17 mouse cellular contexts compared by ENCODE assay signal in genomic region chr3:36446506-36446905, GRCm38 (mm10). TPM values are rescaled to one million over a fixed set of nuclear protein-coding genes. Genes with fewer than 3 reads are reported as not detected.
DNase-seq lines count a peak whose midpoint lies in the region; ATAC-seq and TF ChIP-seq lines count a peak whose summit lies in the region.
"Had no signal": no experiment of that assay in that cellular context is flagged by ENCODE, and none has a peak within 500 bp of the region (broad histone marks: within the 10 kb centered on the region; RNA-seq: fewer than 3 reads in every experiment).

No protein-coding gene starts in this region.

- H3K79me2 ChIP-seq in C2C12 (ENCODE audit: control insufficient read depth, insufficient read depth): no peaks in the 10 kb centered on the region

- H3K4me1 ChIP-seq in heart, postnatal 0 days (ENCODE audit: control insufficient read depth, insufficient read depth): peaks cover 18% of the 10 kb centered on the region
- peaks cover 15% of the 10 kb centered on the region for H3K4me1 ChIP-seq in heart, embryonic 11.5 days (ENCODE audit: control insufficient read depth, insufficient read depth, low read length)
- H3K4me1 ChIP-seq: lung, embryonic 15.5 days; midbrain, embryonic 12.5 days had no signal

- H3K79me3 ChIP-seq in C2C12 (ENCODE audit: low read depth): no peaks in the 10 kb centered on the region

- no peak for TF ChIP-seq CTCF in heart, postnatal 0 days (IDR thresholded peaks at IDR 0.05; ENCODE audit: low read depth)
- TF ChIP-seq CTCF in C2C12 (IDR thresholded peaks at IDR 0.05; ENCODE audit: control insufficient read depth, insufficient read depth, insufficient read length): no peak

- peak; percentile 33 for DNase-seq in adrenal gland, postnatal 10 days
- no peak for DNase-seq in adrenal gland, adult 8-10 months
- peak; percentile 43 for DNase-seq in heart, postnatal 0 days (ENCODE audit: low spot score)
- DNase-seq in heart, postnatal 4 days: peak; percentile 51
- DNase-seq in layer of hippocampus, adult 18-20 months (ENCODE audit: low spot score in 2 of 2): no peak
- no peak for DNase-seq in urinary bladder, adult 2 months (ENCODE audit: low spot score)
- DNase-seq: adrenal gland, adult 2 months; forebrain, postnatal 0 days; gastrocnemius, postnatal 10 days; kidney, postnatal 10 days; right cerebral cortex, postnatal 25 days; thymus, postnatal 25 days had no signal

- TF ChIP-seq EP300 in heart, postnatal 0 days (IDR thresholded peaks at IDR 0.05; ENCODE audit: low read depth): no peak

- no peaks in the 10 kb centered on the region for H3K9me3 ChIP-seq in heart, postnatal 0 days (replicated peaks; ENCODE audit: control insufficient read depth, low read length)
- H3K9me3 ChIP-seq in heart, embryonic 11.5 days (replicated peaks; ENCODE audit: control insufficient read depth, low read length): no peaks in the 10 kb centered on the region
- H3K9me3 ChIP-seq: lung, embryonic 15.5 days; midbrain, embryonic 12.5 days had no signal

- ATAC-seq in heart, postnatal 0 days (ENCODE audit: insufficient read depth, low read depth): 0 out of 2 replicates have a peak, but pooled peaks have one; percentile 31
- no peak for ATAC-seq in heart, embryonic 11.5 days (replicated peaks; ENCODE audit: insufficient number of reproducible peaks, low FRiP score, low TSS enrichment)
- ATAC-seq: forebrain, postnatal 0 days; intestine, postnatal 0 days had no signal

- no peak overlapping the region for H3ac ChIP-seq in C2C12 (ENCODE audit: control insufficient read depth, insufficient read length, low read depth)

- no peaks in the 10 kb centered on the region for H3K27me3 ChIP-seq in heart, postnatal 0 days (ENCODE audit: control insufficient read depth, insufficient read depth, low read length)
- H3K27me3 ChIP-seq in heart, embryonic 11.5 days (ENCODE audit: control insufficient read depth, insufficient read depth, low read length): no peaks in the 10 kb centered on the region
- H3K27me3 ChIP-seq in C2C12 (ENCODE audit: control insufficient read depth, insufficient read depth, insufficient read length): no peaks in the 10 kb centered on the region
- H3K27me3 ChIP-seq: lung, embryonic 15.5 days; midbrain, embryonic 12.5 days had no signal

- no peak overlapping the region for H3K9ac ChIP-seq in heart, postnatal 0 days (replicated peaks; ENCODE audit: low read depth, low read length)
- no peak overlapping the region for H3K9ac ChIP-seq in heart, embryonic 11.5 days (ENCODE audit: low read depth, low read length)
- H3K9ac ChIP-seq: forebrain, postnatal 0 days; lung, embryonic 15.5 days; midbrain, embryonic 12.5 days had no signal

- no peak overlapping the region for H3K4me3 ChIP-seq in heart, postnatal 0 days (ENCODE audit: low read depth, low read length)
- H3K4me3 ChIP-seq in heart, embryonic 11.5 days (ENCODE audit: low read depth, low read length): no peak overlapping the region
- no peak overlapping the region for H3K4me3 ChIP-seq in C2C12 (ENCODE audit: insufficient read depth, poor library complexity, severe bottlenecking)
- H3K4me3 ChIP-seq: lung, embryonic 15.5 days; midbrain, embryonic 12.5 days had no signal

- H3K36me3 ChIP-seq in heart, postnatal 0 days (replicated peaks; ENCODE audit: control insufficient read depth, insufficient read depth, low read length): peaks cover 33% of the 10 kb centered on the region
- H3K36me3 ChIP-seq in heart, embryonic 11.5 days (ENCODE audit: control insufficient read depth, insufficient read depth, low read length): peaks cover 6% of the 10 kb centered on the region
- H3K36me3 ChIP-seq in C2C12 (ENCODE audit: control insufficient read depth, insufficient read depth): peaks cover 55% of the 10 kb centered on the region
- H3K36me3 ChIP-seq: midbrain, embryonic 12.5 days had no signal

- H3K4me2 ChIP-seq in heart, postnatal 0 days (ENCODE audit: low read depth, low read length): peak overlapping the region; percentile 22; the same call in 1 of the 2 replicates
- no peak overlapping the region for H3K4me2 ChIP-seq in heart, embryonic 11.5 days
- H3K4me2 ChIP-seq: lung, embryonic 15.5 days; midbrain, embryonic 12.5 days had no signal

- 27% methylated on average over 5 of the region's 5 CpGs for WGBS in heart, postnatal 0 days
- 65% methylated on average over 5 of the region's 5 CpGs for WGBS in heart, embryonic 11.5 days (ENCODE audit: insufficient replicate concordance)

- peak overlapping the region; percentile 5; the same call in 1 of the 2 replicates for H3K27ac ChIP-seq in heart, postnatal 0 days (ENCODE audit: low read depth)
- H3K27ac ChIP-seq in heart, embryonic 11.5 days (ENCODE audit: low read depth, low read length): no peak overlapping the region
- H3K27ac ChIP-seq: lung, embryonic 15.5 days; midbrain, embryonic 12.5 days had no signal

TF ChIP-seq in C2C12, 6 proteins besides CTCF, POLR2A, EP300 and RAD21:
- no peak for TF ChIP-seq FOSL1 (IDR thresholded peaks at IDR 0.05; ENCODE audit: insufficient read depth, low read length, poor library complexity, severe bottlenecking)
- peak; percentile 58 for TF ChIP-seq USF1 (IDR thresholded peaks at IDR 0.05; ENCODE audit: low read depth)
- no peak for TF ChIP-seq MYOD1 (IDR thresholded peaks at IDR 0.05; ENCODE audit: control insufficient read depth, insufficient read length, low read depth)
- TF ChIP-seq CEBPB (IDR thresholded peaks at IDR 0.05; ENCODE audit: low read depth): no peak
- TF ChIP-seq MAX (IDR thresholded peaks at IDR 0.05): no peak
TF ChIP-seq in C2C12: peak in this region for 1.

RNA-seq across cellular contexts. Expression of gene Anxa5, which starts 29.2 kb away (rescaled TPM):
- 100 to 1,000 TPM; 410 to 415 TPM for total RNA-seq in adrenal gland, postnatal 10 days (2021)
- total RNA-seq in adrenal gland, adult 8-10 months (2022): 100 to 1,000 TPM; 433 to 500 (median 466) TPM
- total RNA-seq in heart, postnatal 0 days (2014; rRNA removed; ENCODE audit: low replicate concordance): 162 and 218 TPM in 2 replicates
- polyA plus RNA-seq in heart, postnatal 0 days (2015; fragmentation: Nextera tagmentation; extraction: Ambion mirVana): 261 and 263 TPM in 2 replicates
- polyA plus RNA-seq in heart, embryonic 11.5 days (2014; fragmentation: Nextera tagmentation; extraction: Ambion mirVana): 316 and 392 TPM in 2 replicates
- polyA plus RNA-seq in C2C12 (2012; fragmentation: generic; extraction: Trizol): 441 TPM
- total RNA-seq in heart, postnatal 4 days (2021): 100 to 1,000 TPM; 250 to 254 TPM
- total RNA-seq in layer of hippocampus, adult 18-20 months (2021): 10 to 100 TPM; 67.0 to 67.5 TPM
- polyA plus RNA-seq in urinary bladder, adult 2 months (2012; rRNA removed): 329 and 343 TPM in 2 replicates

RNA-seq across cellular contexts. Expression of gene 1810062G17Rik, which starts 29.2 kb away (rescaled TPM):
- 1 to 10 TPM; 2.6 to 2.7 TPM for total RNA-seq in adrenal gland, postnatal 10 days (2021)
- total RNA-seq in adrenal gland, adult 8-10 months (2022): 1 to 10 TPM in 2 of 4 experiments, under 1 TPM in 2; 0.52 to 1.8 (median 0.86) TPM
- 6.2 TPM in 1 of 2 replicates, not detected in the other for total RNA-seq in heart, postnatal 0 days (2014; rRNA removed; ENCODE audit: low replicate concordance)
- polyA plus RNA-seq in heart, postnatal 0 days (2015; fragmentation: Nextera tagmentation; extraction: Ambion mirVana): 1.2 and 1.8 TPM in 2 replicates
- polyA plus RNA-seq in heart, embryonic 11.5 days (2014; fragmentation: Nextera tagmentation; extraction: Ambion mirVana): 1.5 TPM in 2 replicates
- 0.33 TPM for polyA plus RNA-seq in C2C12 (2012; fragmentation: generic; extraction: Trizol)
- under 1 TPM; 0.50 to 0.91 TPM for total RNA-seq in heart, postnatal 4 days (2021)
- total RNA-seq in layer of hippocampus, adult 18-20 months (2021): not detected
- polyA plus RNA-seq in urinary bladder, adult 2 months (2012; rRNA removed): 2.6 and 3.4 TPM in 2 replicates
- total RNA-seq: forebrain, postnatal 0 days had no signal
- polyA plus RNA-seq: midbrain, embryonic 12.5 days had no signal

Comparison
In these comparisons a context has a peak if more than half of its experiments do, and no peak if none do; other contexts are left out.
1. DNase-seq: peak in adrenal gland, postnatal 10 days (single experiment), heart, postnatal 0 days (single experiment) and heart, postnatal 4 days (single experiment); none in adrenal gland, adult 8-10 months (single experiment), layer of hippocampus, adult 18-20 months (0 of 2) and urinary bladder, adult 2 months (single experiment).